Mouse (Mus musculus) neural tube, embryonic 14.5 days (tissue): ENCODE data around the gene Palld. TPM values are rescaled to one million over a fixed set of nuclear protein-coding genes. Genes with fewer than 3 reads are reported as not detected.

Experiments
- ATAC-seq: fragments of 200-750 bp; cut with Nextera tagmentation; 2 replicates; pipeline ENCODE4 v1.8.0; 2017; ENCODE audit warnings: low read depth, mild to moderate bottlenecking, moderate TSS enrichment, moderate library complexity
- H3K27ac ChIP-seq: fragments of 300-500 bp; sonication (generic); 2 replicates; pipeline ENCODE4 v1.5.1; 2014; ENCODE audit warnings: low read depth, mild to moderate bottlenecking, control low read depth, low read length, moderate library complexity, mixed read lengths
- H3K27me3 ChIP-seq: fragments of 300-500 bp; sonication (generic); 2 replicates; pipeline ENCODE4 v1.6.1; 2014; ENCODE audit warnings: low read length; ENCODE audit not compliant: control insufficient read depth, insufficient read depth
- H3K36me3 ChIP-seq: fragments of 300-500 bp; sonication (generic); 2 replicates; pipeline ENCODE4 v1.6.1; 2014; ENCODE audit warnings: low read length, mixed read lengths; ENCODE audit not compliant: control insufficient read depth, insufficient read depth
- H3K4me1 ChIP-seq: fragments of 300-500 bp; sonication (generic); 2 replicates; pipeline ENCODE4 v1.6.1; 2014; ENCODE audit warnings: low read length; ENCODE audit not compliant: control insufficient read depth, insufficient read depth
- H3K4me2 ChIP-seq: fragments of 300-500 bp; sonication (generic); 2 replicates; pipeline ENCODE4 v1.6.1; 2014; ENCODE audit warnings: mild to moderate bottlenecking, low read depth, low read length, control low read depth
- H3K4me3 ChIP-seq: fragments of 300-500 bp; sonication (generic); 2 replicates; pipeline ENCODE4 v1.5.1; 2014; ENCODE audit warnings: low read depth, low read length, control low read depth, mixed read lengths
- H3K9ac ChIP-seq: fragments of 300-500 bp; sonication (generic); replicated peaks from 2 replicates; pipeline ENCODE4 v1.6.1; 2014; ENCODE audit warnings: low read depth, mild to moderate bottlenecking, control low read depth, low read length, mixed read lengths
- H3K9me3 ChIP-seq: fragments of 300-500 bp; sonication (generic); 2 replicates; pipeline ENCODE4 v1.6.1; 2016; ENCODE audit warnings: low read length; ENCODE audit not compliant: control insufficient read depth
- WGBS: fragments of 180-500 bp; shearing (Covaris S2); extraction: QIAGEN DNeasy Blood & Tissue Kit; methylation state at CpG from one replicate; pipeline ENCODE4 v1.1.7; 2014; 5-methylcytosine and 5-hydroxymethylcytosine counted together
- polyA plus RNA-seq: library from polyadenylated mRNA; unstranded; fragments of >200 nt; fragmentation: Nextera tagmentation; extraction: Ambion mirVana; gene quantifications from 2 replicates; pipeline ENCODE4 v1.2.1, GENCODE M21; 2014

The Palld gene
- polyA plus RNA-seq, 1 experiment from 2014 or later = 11.1 TPM

- Histone ChIP-seq H3K9ac (no peak overlapping the region), H3K4me2 (no peak overlapping the region), H3K4me1 (no peaks in the 10 kb centered on the region), H3K27me3 (no peaks in the 10 kb centered on the region), H3K27ac (no peak overlapping the region), H3K36me3 (no peaks in the 10 kb centered on the region), H3K4me3 (no peak overlapping the region), H3K9me3 (no peaks in the 10 kb centered on the region)
- no peak for ATAC-seq
- WGBS = 93% methylated on average over 5 of the region's 5 CpGs
Measured at GRCm38 (mm10) chr8:61747070-61747469, 155.4 kb downstream of the Palld start.

GRCm38 (mm10) chr8:61745181-61745980 is 157.1 kb downstream of the Palld start:
- 51% methylated on average over 10 of the region's 10 CpGs for WGBS
- Histone ChIP-seq H3K4me2 (no peak overlapping the region), H3K4me1 (no peaks in the 10 kb centered on the region), H3K4me3 (no peak overlapping the region), H3K27ac (no peak overlapping the region), H3K9ac (no peak overlapping the region), H3K36me3 (no peaks in the 10 kb centered on the region), H3K27me3 (no peaks in the 10 kb centered on the region), H3K9me3 (no peaks in the 10 kb centered on the region)
- ATAC-seq = peak; percentile 49; the same call in 1 of the 2 replicates

- Histone ChIP-seq H3K36me3 (no peaks in the 10 kb centered on the region), H3K9ac (no peak overlapping the region), H3K4me3 (no peak overlapping the region), H3K4me2 (no peak overlapping the region), H3K4me1 (no peaks in the 10 kb centered on the region), H3K9me3 (no peaks in the 10 kb centered on the region), H3K27me3 (no peaks in the 10 kb centered on the region), H3K27ac (no peak overlapping the region)
- no peak for ATAC-seq
- WGBS = 85% methylated on average over 5 of the region's 6 CpGs
Measured at GRCm38 (mm10) chr8:61743764-61744562, 158.5 kb downstream of the Palld start.

GRCm38 (mm10) chr8:61737465-61737864 is 165.0 kb downstream of the Palld start:
- no peak overlapping the region for H3K9ac ChIP-seq
- 93% methylated on average over 4 of the region's 4 CpGs for WGBS
- H3K9me3 ChIP-seq = no peaks in the 10 kb centered on the region
- no peak overlapping the region for H3K4me3 ChIP-seq
- H3K4me1 ChIP-seq = no peaks in the 10 kb centered on the region
- no peaks in the 10 kb centered on the region for H3K27me3 ChIP-seq
- H3K4me2 ChIP-seq = no peak overlapping the region
- H3K27ac ChIP-seq = no peak overlapping the region
- ATAC-seq = no peak
- no peaks in the 10 kb centered on the region for H3K36me3 ChIP-seq

GRCm38 (mm10) chr8:61736739-61737243 is 165.7 kb downstream of the Palld start:
- Histone ChIP-seq H3K4me1 (no peaks in the 10 kb centered on the region), H3K27me3 (no peaks in the 10 kb centered on the region), H3K9me3 (no peaks in the 10 kb centered on the region), H3K27ac (no peak overlapping the region), H3K36me3 (no peaks in the 10 kb centered on the region), H3K4me2 (no peak overlapping the region), H3K4me3 (no peak overlapping the region), H3K9ac (no peak overlapping the region)
- WGBS = 74% methylated on average over 8 of the region's 8 CpGs
- no peak for ATAC-seq

GRCm38 (mm10) chr8:61736117-61736516 is 166.4 kb downstream of the Palld start:
- H3K27ac ChIP-seq = no peak overlapping the region
- no peaks in the 10 kb centered on the region for H3K4me1 ChIP-seq
- no peaks in the 10 kb centered on the region for H3K27me3 ChIP-seq
- H3K4me2 ChIP-seq = no peak overlapping the region
- no peak for ATAC-seq
- WGBS = 56% methylated on average over 4 of the region's 4 CpGs
- H3K4me3 ChIP-seq = no peak overlapping the region
- no peaks in the 10 kb centered on the region for H3K9me3 ChIP-seq
- H3K9ac ChIP-seq = no peak overlapping the region
- no peaks in the 10 kb centered on the region for H3K36me3 ChIP-seq

GRCm38 (mm10) chr8:61734164-61734563 is 168.3 kb downstream of the Palld start:
- Histone ChIP-seq H3K27me3 (no peaks in the 10 kb centered on the region), H3K4me2 (no peak overlapping the region), H3K27ac (no peak overlapping the region), H3K36me3 (no peaks in the 10 kb centered on the region), H3K4me3 (no peak overlapping the region), H3K9me3 (no peaks in the 10 kb centered on the region), H3K9ac (no peak overlapping the region), H3K4me1 (no peaks in the 10 kb centered on the region)
- ATAC-seq = no peak
- 92% methylated on average over 8 of the region's 8 CpGs for WGBS

- WGBS = 85% methylated on average over 6 of the region's 6 CpGs
Measured at GRCm38 (mm10) chr8:61732184-61732583, 170.3 kb downstream of the Palld start.

More at GRCm38 (mm10) chr8:61732184-61732583, 170.3 kb downstream of the Palld start:
- Histone ChIP-seq H3K4me2 (no peak overlapping the region), H3K36me3 (no peaks in the 10 kb centered on the region), H3K4me3 (no peak overlapping the region), H3K9me3 (no peaks in the 10 kb centered on the region), H3K4me1 (no peaks in the 10 kb centered on the region), H3K27me3 (no peaks in the 10 kb centered on the region), H3K27ac (no peak overlapping the region), H3K9ac (no peak overlapping the region)
- ATAC-seq = no peak
